Mouse (Mus musculus) olfactory bulb, adult 2 months (tissue): ENCODE data around the gene Ccdc184.

Source experiments
- CTCF ChIP-seq: fragments of 200-500 bp; IDR thresholded peaks from 2 replicates; pipeline ENCODE4 v1.5.1; 2012; ENCODE audit warnings: low read depth, mild to moderate bottlenecking, low read length, moderate library complexity; ENCODE audit not compliant: insufficient read depth
- POLR2A ChIP-seq: fragments of 200-500 bp; IDR thresholded peaks from 2 replicates; pipeline ENCODE4 v1.6.1; 2012; ENCODE audit warnings: mild to moderate bottlenecking, low read depth, low read length, moderate library complexity; ENCODE audit not compliant: insufficient read depth

DNA sequence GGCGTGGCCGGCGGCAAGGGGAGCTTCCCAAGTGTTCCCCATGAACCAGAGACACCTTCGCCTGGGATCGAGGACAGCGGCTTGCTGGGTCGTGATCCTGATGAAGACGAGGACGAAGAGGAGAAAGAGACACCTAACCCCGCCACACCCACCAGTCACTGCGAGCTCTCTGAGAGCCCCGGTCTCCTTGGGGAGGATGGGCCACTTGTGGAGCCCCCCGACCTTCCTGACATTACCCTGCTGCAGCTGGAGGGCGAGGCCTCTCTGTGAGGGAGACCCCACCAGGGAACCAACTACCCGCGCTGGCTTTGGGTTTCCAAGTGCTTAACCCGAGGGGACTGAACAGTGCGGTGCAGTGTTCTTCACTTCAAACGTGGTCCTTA lies 1.7 kb downstream of the Ccdc184 start:
- no peak for TF ChIP-seq CTCF
- TF ChIP-seq POLR2A = no peak
